Mouse (Mus musculus): ENCODE measurements around the gene Hist1h3d. TPM values are rescaled to one million over a fixed set of nuclear protein-coding genes. Genes with fewer than 3 reads are reported as not detected.
"Not testable (repeated sequence)": the region's sequence is repeated elsewhere in the genome, so short reads cannot be mapped to it uniquely, and the experiment has no call there.

Hist1h3d gene
- polyA plus RNA-seq, 1 experiment from 2014 or later, result 4.6 TPM

DNA sequence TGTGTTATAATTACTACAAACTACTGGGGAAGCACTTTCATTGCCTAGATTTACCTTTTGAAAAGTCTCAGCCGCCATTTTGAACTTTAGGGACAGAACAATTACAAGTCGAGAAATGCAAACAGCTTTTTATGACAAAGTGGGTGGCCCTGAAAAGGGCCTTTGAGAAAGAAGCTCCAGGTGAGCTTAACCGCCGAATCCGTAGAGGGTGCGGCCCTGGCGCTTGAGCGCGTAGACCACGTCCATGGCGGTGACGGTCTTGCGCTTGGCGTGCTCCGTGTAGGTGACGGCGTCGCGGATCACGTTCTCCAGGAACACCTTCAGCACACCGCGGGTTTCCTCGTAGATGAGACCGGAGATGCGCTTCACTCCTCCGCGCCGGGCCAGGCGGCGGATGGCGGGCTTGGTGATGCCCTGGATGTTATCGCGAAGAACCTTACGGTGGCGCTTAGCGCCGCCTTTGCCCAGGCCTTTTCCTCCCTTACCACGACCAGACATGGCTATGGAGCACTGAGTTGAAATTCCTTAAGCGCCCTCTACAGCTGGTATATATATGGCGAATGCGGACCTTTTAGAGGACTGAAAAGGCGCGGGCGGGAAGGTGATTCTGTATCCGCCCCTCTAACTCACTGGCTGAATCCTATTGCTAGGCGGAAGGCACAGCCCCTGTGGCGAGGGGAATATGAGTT is 24.3 kb upstream of the Hist1h3d start, which contains the start of gene Hist1h4f:
TSS of gene Hist1h4f (minus strand) at position 503 of the 689 bp plus-strand sequence.
- WGBS (ENCODE audit: insufficient replicate concordance), result under 1% methylated on average over 43 of the region's 47 CpGs
- Histone ChIP-seq H3K4me3 (ENCODE audit: low read depth, low read length) (peak within 1 kb of the TSS; percentile 47), H3K27ac (ENCODE audit: low read depth, low read length) (peak within 1 kb of the TSS; percentile 89), H3K4me2 (peak within 1 kb of the TSS; percentile 71), H3K9ac (ENCODE audit: low read depth, low read length) (peak within 1 kb of the TSS; percentile 77)
- not testable (repeated sequence) for H3K36me3 ChIP-seq (ENCODE audit: control insufficient read depth, insufficient read depth, low read length); H3K27me3 ChIP-seq (ENCODE audit: control insufficient read depth, insufficient read depth, low read length); H3K4me1 ChIP-seq (ENCODE audit: control insufficient read depth, insufficient read depth, low read length); H3K9me3 ChIP-seq (replicated peaks; ENCODE audit: control insufficient read depth, low read length)
- ATAC-seq (replicated peaks; ENCODE audit: insufficient number of reproducible peaks, low FRiP score, low TSS enrichment), result peak; percentile 79

DNA sequence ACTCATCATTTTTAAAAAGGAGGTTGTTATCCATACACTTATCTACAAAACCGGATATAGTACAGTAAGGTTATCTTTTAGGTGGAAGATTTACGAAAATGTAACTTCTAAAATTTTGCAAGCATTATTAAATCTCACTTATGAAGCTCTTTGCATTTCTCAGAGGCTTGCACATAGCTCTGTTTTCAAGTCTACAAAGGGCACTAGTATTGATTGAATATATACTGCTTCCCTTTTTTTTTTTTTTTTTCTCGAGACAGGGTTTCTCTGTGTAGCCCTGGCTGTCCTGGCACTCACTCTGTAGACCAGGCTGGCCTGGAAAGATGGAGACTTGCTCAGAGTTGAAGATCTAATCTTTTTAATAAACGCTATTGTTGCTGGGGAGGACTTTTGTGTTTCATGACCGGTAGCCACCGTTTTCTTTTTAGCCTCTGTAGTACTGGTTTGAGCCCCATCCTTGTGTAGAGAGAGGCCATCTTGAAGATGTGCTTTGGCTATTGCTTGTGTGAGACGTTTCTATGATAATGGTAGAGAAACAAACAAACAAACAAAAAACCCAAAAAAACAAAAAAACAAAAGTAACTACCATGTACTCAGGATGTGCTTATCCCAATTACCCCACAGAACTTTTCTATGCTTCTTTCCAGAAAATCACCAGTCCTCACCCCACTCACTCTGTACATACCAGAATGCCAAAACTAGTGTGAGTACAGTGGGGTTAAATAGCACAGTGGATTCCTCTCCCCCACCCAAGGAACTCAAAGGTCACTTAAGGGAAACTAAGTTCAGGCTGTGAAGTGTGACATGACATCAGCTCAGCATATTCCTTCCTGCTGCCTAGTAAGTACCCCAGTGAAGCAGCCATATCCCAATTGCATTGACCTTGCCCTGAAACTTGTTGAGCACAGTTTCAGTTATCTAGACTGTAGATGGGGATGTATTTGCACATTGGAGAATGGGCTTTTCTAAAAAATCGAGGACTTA is 23.3 kb upstream of the Hist1h3d start:
- H3K9me3 ChIP-seq (replicated peaks; ENCODE audit: control insufficient read depth, low read length), result no peaks in the 10 kb centered on the region
- H3K27me3 ChIP-seq (ENCODE audit: control insufficient read depth, insufficient read depth, low read length), result no peaks in the 10 kb centered on the region
- peaks cover 7% of the 10 kb centered on the region; the same call in 1 of the 2 replicates for H3K4me1 ChIP-seq (ENCODE audit: control insufficient read depth, insufficient read depth, low read length)
- ATAC-seq (replicated peaks; ENCODE audit: insufficient number of reproducible peaks, low FRiP score, low TSS enrichment), result no peak
- H3K27ac ChIP-seq (ENCODE audit: low read depth, low read length), result peak overlapping the region; percentile 89
- peak overlapping the region; percentile 47 for H3K4me3 ChIP-seq (ENCODE audit: low read depth, low read length)
- no peaks in the 10 kb centered on the region for H3K36me3 ChIP-seq (ENCODE audit: control insufficient read depth, insufficient read depth, low read length)
- 49% methylated on average over 8 of the region's 8 CpGs for WGBS (ENCODE audit: insufficient replicate concordance)
- peak overlapping the region; percentile 77 for H3K9ac ChIP-seq (ENCODE audit: low read depth, low read length)
- peak overlapping the region; percentile 71 for H3K4me2 ChIP-seq

DNA sequence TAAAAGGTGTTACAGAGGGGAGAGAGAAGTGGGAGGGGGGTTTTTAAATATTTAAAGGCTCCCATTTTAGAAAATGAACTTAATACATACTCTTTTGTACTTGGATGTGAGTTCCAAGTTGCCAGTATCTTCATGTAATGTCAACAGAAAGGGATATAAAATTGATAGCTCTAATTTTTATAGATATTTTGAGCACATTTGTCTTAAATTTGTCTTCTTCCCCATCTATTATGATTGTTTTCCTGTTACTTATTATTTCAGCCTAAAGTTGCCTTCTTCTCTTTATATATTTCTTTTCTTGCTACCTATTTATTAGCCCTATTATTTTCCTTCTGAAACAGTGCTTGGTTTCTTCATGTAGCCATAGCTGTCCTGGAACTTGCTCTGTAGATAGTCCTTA is 22.6 kb upstream of the Hist1h3d start, which contains the start of gene Hist1h1d:
TSS of gene Hist1h1d (plus strand) at position 301 of the 400 bp plus-strand sequence.
- Histone ChIP-seq H3K9me3 (replicated peaks; ENCODE audit: control insufficient read depth, low read length) (no peaks in the 10 kb centered on the region), H3K9ac (ENCODE audit: low read depth, low read length) (peak within 1 kb of the TSS; percentile 49; the same call in 1 of the 2 replicates), H3K4me1 (ENCODE audit: control insufficient read depth, insufficient read depth, low read length) (peaks cover 7% of the 10 kb centered on the region; the same call in 1 of the 2 replicates), H3K27ac (ENCODE audit: low read depth, low read length) (peak within 1 kb of the TSS; percentile 98), H3K4me3 (ENCODE audit: low read depth, low read length) (peak within 1 kb of the TSS; percentile 47; the same call in 1 of the 2 replicates), H3K36me3 (ENCODE audit: control insufficient read depth, insufficient read depth, low read length) (no peaks in the 10 kb centered on the region), H3K4me2 (peak within 1 kb of the TSS; percentile 71), H3K27me3 (ENCODE audit: control insufficient read depth, insufficient read depth, low read length) (no peaks in the 10 kb centered on the region)
- ATAC-seq (replicated peaks; ENCODE audit: insufficient number of reproducible peaks, low FRiP score, low TSS enrichment), result no peak

DNA sequence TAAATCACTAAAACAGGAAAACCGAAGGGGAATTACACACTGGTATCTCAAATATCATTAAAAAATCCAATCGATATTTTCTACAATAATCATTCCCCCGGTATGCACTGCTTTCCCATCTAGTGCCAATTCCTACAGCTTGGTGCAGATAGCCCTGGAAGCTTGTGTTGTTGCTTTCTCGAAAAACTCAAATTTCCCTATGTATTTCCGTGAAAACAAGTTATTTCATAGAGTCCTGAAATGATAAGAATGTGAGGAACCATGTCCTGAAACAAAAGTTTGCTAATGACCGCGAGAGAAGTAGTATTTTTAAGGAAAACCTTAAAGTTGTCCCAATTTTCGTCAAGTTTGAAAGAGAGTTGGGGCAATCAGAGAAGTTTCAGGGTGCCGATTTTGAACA is 21.2 kb upstream of the Hist1h3d start:
- ATAC-seq (replicated peaks; ENCODE audit: insufficient number of reproducible peaks, low FRiP score, low TSS enrichment), result no peak
- WGBS (ENCODE audit: insufficient replicate concordance), result 21% methylated on average over 9 of the region's 9 CpGs

DNA sequence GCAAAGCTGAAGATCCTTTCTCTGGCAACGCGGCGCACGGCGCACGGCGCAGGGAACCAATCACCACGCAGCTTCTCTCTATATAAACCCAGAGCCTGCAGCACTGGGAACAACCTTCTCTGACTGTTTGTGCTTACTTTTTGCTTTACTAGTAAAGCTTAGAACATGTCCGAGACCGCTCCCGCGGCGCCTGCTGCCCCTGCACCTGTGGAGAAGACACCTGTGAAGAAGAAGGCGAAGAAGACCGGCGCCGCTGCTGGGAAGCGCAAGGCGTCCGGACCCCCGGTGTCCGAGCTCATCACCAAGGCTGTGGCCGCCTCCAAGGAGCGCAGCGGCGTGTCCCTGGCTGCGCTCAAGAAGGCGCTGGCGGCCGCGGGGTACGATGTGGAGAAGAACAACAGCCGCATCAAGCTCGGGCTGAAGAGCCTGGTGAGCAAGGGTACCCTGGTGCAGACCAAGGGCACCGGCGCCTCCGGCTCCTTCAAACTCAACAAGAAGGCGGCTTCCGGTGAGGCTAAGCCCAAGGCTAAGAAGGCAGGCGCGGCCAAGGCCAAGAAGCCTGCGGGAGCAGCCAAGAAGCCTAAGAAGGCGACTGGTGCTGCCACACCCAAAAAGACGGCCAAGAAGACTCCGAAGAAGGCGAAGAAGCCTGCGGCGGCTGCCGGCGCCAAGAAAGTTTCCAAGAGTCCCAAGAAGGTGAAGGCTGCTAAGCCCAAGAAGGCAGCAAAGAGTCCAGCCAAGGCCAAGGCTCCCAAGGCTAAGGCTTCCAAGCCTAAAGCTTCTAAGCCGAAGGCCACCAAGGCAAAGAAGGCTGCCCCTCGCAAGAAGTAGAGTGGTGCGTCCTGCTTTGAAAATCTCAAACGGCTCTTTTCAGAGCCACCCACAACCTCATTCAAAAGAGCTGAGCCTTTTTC is 20.4 kb upstream of the Hist1h3d start:
- H3K9me3 ChIP-seq (replicated peaks; ENCODE audit: control insufficient read depth, low read length), result no peaks in the 10 kb centered on the region
- H3K27ac ChIP-seq (ENCODE audit: low read depth, low read length), result peak overlapping the region; percentile 98
- ATAC-seq (replicated peaks; ENCODE audit: insufficient number of reproducible peaks, low FRiP score, low TSS enrichment), result peak; percentile 80
- H3K27me3 ChIP-seq (ENCODE audit: control insufficient read depth, insufficient read depth, low read length), result no peaks in the 10 kb centered on the region
- H3K36me3 ChIP-seq (ENCODE audit: control insufficient read depth, insufficient read depth, low read length), result no peaks in the 10 kb centered on the region
- H3K9ac ChIP-seq (ENCODE audit: low read depth, low read length), result peak overlapping the region; percentile 93
- peak overlapping the region; percentile 86 for H3K4me2 ChIP-seq
- under 1% methylated on average over 50 of the region's 54 CpGs for WGBS (ENCODE audit: insufficient replicate concordance)
- H3K4me1 ChIP-seq (ENCODE audit: control insufficient read depth, insufficient read depth, low read length), result peaks cover 7% of the 10 kb centered on the region; the same call in 1 of the 2 replicates
- peak overlapping the region; percentile 60 for H3K4me3 ChIP-seq (ENCODE audit: low read depth, low read length)

More for the DNA sequence above, 21.2 kb upstream of the Hist1h3d start:
- Histone ChIP-seq H3K27ac (ENCODE audit: low read depth, low read length) (peak overlapping the region; percentile 98), H3K9me3 (replicated peaks; ENCODE audit: control insufficient read depth, low read length) (no peaks in the 10 kb centered on the region), H3K36me3 (ENCODE audit: control insufficient read depth, insufficient read depth, low read length) (no peaks in the 10 kb centered on the region), H3K9ac (ENCODE audit: low read depth, low read length) (peak overlapping the region; percentile 93), H3K4me3 (ENCODE audit: low read depth, low read length) (peak overlapping the region; percentile 60), H3K27me3 (ENCODE audit: control insufficient read depth, insufficient read depth, low read length) (no peaks in the 10 kb centered on the region), H3K4me1 (ENCODE audit: control insufficient read depth, insufficient read depth, low read length) (peaks cover 7% of the 10 kb centered on the region; the same call in 1 of the 2 replicates), H3K4me2 (peak overlapping the region; percentile 86)

DNA sequence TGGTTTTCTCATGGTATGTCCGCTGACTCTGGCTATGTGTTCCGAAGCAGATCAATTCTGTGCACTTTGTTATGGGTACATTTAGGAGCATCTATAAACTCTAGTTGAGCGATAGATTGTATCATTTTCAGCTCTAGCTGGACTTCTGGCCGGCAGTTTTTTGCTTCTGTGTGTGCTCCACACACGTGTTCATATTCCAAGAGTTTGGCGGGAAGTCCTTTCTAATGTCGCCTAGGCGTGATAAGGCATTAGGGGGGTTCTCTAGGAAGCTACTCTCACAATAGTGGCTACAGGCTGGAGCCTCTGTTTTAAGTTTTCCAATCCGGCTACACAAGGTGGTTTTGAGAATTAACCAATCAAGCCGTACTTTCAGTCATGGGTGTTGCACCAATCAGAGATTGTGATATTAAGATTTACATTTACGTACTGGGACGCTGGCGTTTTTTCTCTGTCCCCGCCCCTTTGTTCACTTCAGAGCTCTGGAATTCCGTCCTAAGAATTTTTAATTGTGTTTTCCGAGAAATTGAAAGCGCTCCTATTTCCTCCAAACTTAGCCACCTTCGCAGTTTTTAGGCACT is 19.6 kb upstream of the Hist1h3d start:
- peak; percentile 66 for ATAC-seq (replicated peaks; ENCODE audit: insufficient number of reproducible peaks, low FRiP score, low TSS enrichment)
- WGBS (ENCODE audit: insufficient replicate concordance), result 1% methylated on average over 18 of the region's 18 CpGs
- peak overlapping the region; percentile 86 for H3K4me2 ChIP-seq
- H3K36me3 ChIP-seq (ENCODE audit: control insufficient read depth, insufficient read depth, low read length), result no peaks in the 10 kb centered on the region
- H3K27me3 ChIP-seq (ENCODE audit: control insufficient read depth, insufficient read depth, low read length), result no peaks in the 10 kb centered on the region
- H3K27ac ChIP-seq (ENCODE audit: low read depth, low read length), result peak overlapping the region; percentile 98
- peak overlapping the region; percentile 93 for H3K9ac ChIP-seq (ENCODE audit: low read depth, low read length)
- peak overlapping the region; percentile 60 for H3K4me3 ChIP-seq (ENCODE audit: low read depth, low read length)
- H3K9me3 ChIP-seq (replicated peaks; ENCODE audit: control insufficient read depth, low read length), result no peaks in the 10 kb centered on the region
- peaks cover 7% of the 10 kb centered on the region; the same call in 1 of the 2 replicates for H3K4me1 ChIP-seq (ENCODE audit: control insufficient read depth, insufficient read depth, low read length)

DNA sequence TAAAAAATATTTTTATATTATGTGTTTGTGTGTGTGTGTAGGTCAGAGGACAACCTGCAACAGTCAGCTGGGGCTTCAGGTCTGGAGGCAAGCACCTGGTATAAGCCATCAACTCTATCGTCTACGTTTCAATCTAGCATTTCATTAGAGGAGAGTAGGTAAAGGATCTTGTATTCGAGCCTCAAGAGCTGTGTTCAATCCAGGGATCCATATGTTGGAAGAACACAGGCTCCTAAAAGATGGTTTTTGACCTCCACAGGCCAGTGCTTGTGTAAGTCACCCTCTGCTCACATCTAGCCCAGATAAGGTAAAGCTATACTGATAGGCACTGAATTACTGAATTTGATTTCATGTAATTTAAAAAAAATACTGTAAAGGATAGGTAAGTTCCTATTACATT is 18.7 kb upstream of the Hist1h3d start:
- Histone ChIP-seq H3K27ac (ENCODE audit: low read depth, low read length) (peak overlapping the region; percentile 54; the same call in 1 of the 2 replicates), H3K9me3 (replicated peaks; ENCODE audit: control insufficient read depth, low read length) (no peaks in the 10 kb centered on the region), H3K27me3 (ENCODE audit: control insufficient read depth, insufficient read depth, low read length) (no peaks in the 10 kb centered on the region), H3K4me1 (ENCODE audit: control insufficient read depth, insufficient read depth, low read length) (peaks cover 7% of the 10 kb centered on the region; the same call in 1 of the 2 replicates), H3K4me3 (ENCODE audit: low read depth, low read length) (no peak overlapping the region), H3K4me2 (peak overlapping the region; percentile 86), H3K9ac (ENCODE audit: low read depth, low read length) (0 out of 2 replicates have a peak overlapping the region, but pooled peaks have one; percentile 8), H3K36me3 (ENCODE audit: control insufficient read depth, insufficient read depth, low read length) (no peaks in the 10 kb centered on the region)
- no peak for ATAC-seq (replicated peaks; ENCODE audit: insufficient number of reproducible peaks, low FRiP score, low TSS enrichment)
- 73% methylated on average over 3 of the region's 3 CpGs for WGBS (ENCODE audit: insufficient replicate concordance)

All from heart, embryonic 11.5 days (tissue).